Mouse (Mus musculus): ENCODE results near the gene Epha6. TPM values are rescaled to one million over a fixed set of nuclear protein-coding genes. Genes with fewer than 3 reads are reported as not detected.

Epha6 gene
- polyA plus RNA-seq, 1 experiment from 2014 or later = 12.3 TPM

DNA sequence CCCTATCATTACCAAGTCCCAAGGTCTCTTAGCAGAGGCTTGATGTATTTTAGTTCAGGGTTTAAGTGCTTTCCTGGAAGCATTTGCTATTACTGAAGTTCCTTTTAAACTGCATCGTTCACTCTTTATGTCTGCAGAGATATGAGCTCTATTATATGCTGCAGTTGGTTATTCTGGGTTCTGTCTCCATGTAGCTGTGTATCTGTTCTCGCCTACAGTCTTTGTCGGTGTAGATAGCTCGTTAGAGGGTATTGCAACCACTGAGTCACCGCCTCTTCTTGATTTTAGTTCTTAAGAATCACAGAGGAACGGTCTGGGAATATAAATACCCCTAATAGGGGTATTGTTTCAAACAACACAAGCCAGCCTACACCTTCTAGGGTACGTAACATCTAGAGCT, 835.4 kb downstream of the Epha6 start:
- no peak overlapping the region for H3K9ac ChIP-seq
- H3K4me1 ChIP-seq (replicated peaks; ENCODE audit: control insufficient read depth, insufficient read depth, low read length) = no peaks in the 10 kb centered on the region
- no peak overlapping the region for H3K27ac ChIP-seq
- H3K4me2 ChIP-seq (replicated peaks) = no peak overlapping the region
- no peaks in the 10 kb centered on the region for H3K27me3 ChIP-seq (ENCODE audit: control insufficient read depth, insufficient read depth, low read length)
- no peaks in the 10 kb centered on the region for H3K9me3 ChIP-seq (ENCODE audit: control insufficient read depth, low read length)
- no peak overlapping the region for H3K4me3 ChIP-seq (replicated peaks; ENCODE audit: low read length)
- no peak for DNase-seq (ENCODE audit: low spot score)
- no peak for ATAC-seq (ENCODE audit: low FRiP score)
- WGBS = 89% methylated on average over 7 of the region's 7 CpGs
- no peaks in the 10 kb centered on the region for H3K36me3 ChIP-seq (replicated peaks; ENCODE audit: control insufficient read depth, insufficient read depth)

GRCm38 (mm10) chr16:59760875-59761274, 844.5 kb downstream of the Epha6 start:
- no peak for ATAC-seq (ENCODE audit: low FRiP score)
- WGBS = 84% methylated on average over 4 of the region's 4 CpGs
- H3K4me3 ChIP-seq (replicated peaks; ENCODE audit: low read length) = no peak overlapping the region
- no peaks in the 10 kb centered on the region for H3K9me3 ChIP-seq (ENCODE audit: control insufficient read depth, low read length)
- no peaks in the 10 kb centered on the region for H3K4me1 ChIP-seq (replicated peaks; ENCODE audit: control insufficient read depth, insufficient read depth, low read length)
- DNase-seq (ENCODE audit: low spot score) = no peak
- H3K36me3 ChIP-seq (replicated peaks; ENCODE audit: control insufficient read depth, insufficient read depth) = no peaks in the 10 kb centered on the region
- H3K27me3 ChIP-seq (ENCODE audit: control insufficient read depth, insufficient read depth, low read length) = no peaks in the 10 kb centered on the region
- no peak overlapping the region for H3K4me2 ChIP-seq (replicated peaks)
- H3K9ac ChIP-seq = no peak overlapping the region
- H3K27ac ChIP-seq = no peak overlapping the region

DNA sequence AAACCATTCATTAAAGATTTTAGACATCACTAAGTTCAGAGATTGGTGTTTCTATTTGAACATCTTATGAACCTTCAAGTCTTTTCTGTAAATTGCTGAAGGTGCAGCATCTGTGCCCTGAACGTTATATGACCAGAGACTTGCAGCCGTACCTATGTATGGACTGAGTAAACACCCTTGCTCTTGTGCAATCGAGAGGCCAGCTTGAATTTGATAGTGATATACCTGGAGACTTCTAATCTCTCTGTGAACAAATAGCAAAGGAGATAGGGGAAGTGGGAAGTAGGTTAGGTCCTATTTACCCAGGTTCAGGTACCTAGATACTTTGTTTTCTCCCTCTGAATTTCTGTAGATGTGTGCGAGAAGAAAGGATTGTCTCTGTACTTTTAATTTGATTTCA, 854.4 kb downstream of the Epha6 start:
- H3K27me3 ChIP-seq (ENCODE audit: control insufficient read depth, insufficient read depth, low read length) = no peaks in the 10 kb centered on the region
- H3K36me3 ChIP-seq (replicated peaks; ENCODE audit: control insufficient read depth, insufficient read depth) = no peaks in the 10 kb centered on the region
- whole genome bisulfite sequencing = 91% methylated on average over 4 of the region's 4 CpGs
- no peak for ATAC-seq (ENCODE audit: low FRiP score)
- H3K27ac ChIP-seq = no peak overlapping the region
- no peak overlapping the region for H3K9ac ChIP-seq
- DNase-seq (ENCODE audit: low spot score) = no peak
- H3K4me2 ChIP-seq (replicated peaks) = no peak overlapping the region
- H3K4me1 ChIP-seq (replicated peaks; ENCODE audit: control insufficient read depth, insufficient read depth, low read length) = no peaks in the 10 kb centered on the region
- no peak overlapping the region for H3K4me3 ChIP-seq (replicated peaks; ENCODE audit: low read length)
- H3K9me3 ChIP-seq (ENCODE audit: control insufficient read depth, low read length) = no peaks in the 10 kb centered on the region

DNA sequence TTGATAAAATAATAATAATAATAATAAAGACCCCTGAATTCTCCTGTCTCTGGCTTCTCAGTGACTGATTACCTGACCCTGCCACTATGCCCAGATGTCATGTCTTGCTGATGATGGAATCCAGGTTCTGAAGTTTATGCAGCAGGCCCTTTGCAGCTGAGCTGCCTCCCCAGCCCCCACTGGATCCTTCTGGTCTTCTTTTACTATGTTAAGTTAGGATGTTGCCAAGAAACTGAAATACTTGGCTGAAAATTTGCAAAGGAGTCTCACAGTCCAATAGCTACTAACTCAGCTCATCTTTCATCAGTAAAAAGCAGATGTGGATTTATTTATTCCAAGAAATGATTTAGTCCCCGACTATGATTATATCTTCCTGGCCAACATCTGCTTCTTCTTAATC, 861.7 kb downstream of the Epha6 start:
- no peaks in the 10 kb centered on the region for H3K27me3 ChIP-seq (ENCODE audit: control insufficient read depth, insufficient read depth, low read length)
- H3K4me2 ChIP-seq (replicated peaks) = no peak overlapping the region
- no peak for DNase-seq (ENCODE audit: low spot score)
- no peaks in the 10 kb centered on the region for H3K4me1 ChIP-seq (replicated peaks; ENCODE audit: control insufficient read depth, insufficient read depth, low read length)
- no peak for ATAC-seq (ENCODE audit: low FRiP score)
- 90% methylated on average over 1 of the region's 1 CpGs for WGBS
- H3K27ac ChIP-seq = no peak overlapping the region
- H3K36me3 ChIP-seq (replicated peaks; ENCODE audit: control insufficient read depth, insufficient read depth) = no peaks in the 10 kb centered on the region
- H3K9ac ChIP-seq = no peak overlapping the region
- H3K4me3 ChIP-seq (replicated peaks; ENCODE audit: low read length) = no peak overlapping the region
- H3K9me3 ChIP-seq (ENCODE audit: control insufficient read depth, low read length) = no peaks in the 10 kb centered on the region

DNA sequence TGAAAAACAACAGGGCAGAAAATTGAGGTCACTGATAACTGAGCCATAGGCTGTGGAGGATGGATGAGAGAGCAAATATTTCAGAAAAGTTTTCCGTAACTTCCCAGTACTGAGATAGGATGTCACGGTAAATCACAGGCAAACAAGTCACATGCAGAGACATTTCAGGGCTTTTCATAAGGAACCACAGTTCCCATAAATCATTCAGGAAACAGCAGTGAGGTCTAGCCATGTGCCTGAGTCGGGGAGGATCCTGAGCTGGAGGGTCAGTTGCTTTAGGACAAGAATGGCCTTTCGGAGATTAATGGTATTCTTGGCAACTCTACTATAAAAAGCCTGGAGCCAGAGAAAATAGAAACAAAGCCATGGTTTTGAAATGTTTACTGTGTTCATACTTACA, 889.8 kb downstream of the Epha6 start:
- WGBS = 75% methylated on average over 4 of the region's 4 CpGs
- Histone ChIP-seq H3K9me3 (ENCODE audit: control insufficient read depth, low read length) (no peaks in the 10 kb centered on the region), H3K4me1 (replicated peaks; ENCODE audit: control insufficient read depth, insufficient read depth, low read length) (no peaks in the 10 kb centered on the region), H3K4me2 (replicated peaks) (no peak overlapping the region), H3K27me3 (ENCODE audit: control insufficient read depth, insufficient read depth, low read length) (no peaks in the 10 kb centered on the region), H3K9ac (no peak overlapping the region), H3K27ac (no peak overlapping the region), H3K36me3 (replicated peaks; ENCODE audit: control insufficient read depth, insufficient read depth) (no peaks in the 10 kb centered on the region), H3K4me3 (replicated peaks; ENCODE audit: low read length) (no peak overlapping the region)
- ATAC-seq (ENCODE audit: low FRiP score) = no peak
- no peak for DNase-seq (ENCODE audit: low spot score)

GRCm38 (mm10) chr16:59693230-59693629, 912.1 kb downstream of the Epha6 start:
- no peak for ATAC-seq (ENCODE audit: low FRiP score)
- H3K9me3 ChIP-seq (ENCODE audit: control insufficient read depth, low read length) = no peaks in the 10 kb centered on the region

DNA sequence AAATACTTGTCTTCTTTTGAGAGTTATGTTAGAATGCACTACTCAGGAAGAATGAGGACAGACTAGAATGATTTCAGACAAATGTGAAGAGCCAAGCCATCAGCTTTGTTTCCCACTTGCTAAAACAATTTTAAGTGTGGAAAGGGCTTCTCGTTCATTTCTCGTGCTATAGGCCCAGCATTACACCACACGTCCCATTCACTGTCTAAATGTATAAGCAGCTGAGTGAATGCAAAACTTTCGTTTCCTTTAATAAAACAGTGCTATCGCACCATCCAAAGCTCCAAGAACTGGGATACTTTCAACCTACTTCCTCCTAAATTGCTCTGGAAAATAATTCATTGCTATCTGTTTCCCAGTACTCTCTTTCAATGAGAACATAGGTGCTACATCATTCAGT, 916.2 kb downstream of the Epha6 start:
- Histone ChIP-seq H3K4me2 (replicated peaks) (no peak overlapping the region), H3K4me3 (replicated peaks; ENCODE audit: low read length) (no peak overlapping the region), H3K27me3 (ENCODE audit: control insufficient read depth, insufficient read depth, low read length) (no peaks in the 10 kb centered on the region), H3K27ac (no peak overlapping the region), H3K36me3 (replicated peaks; ENCODE audit: control insufficient read depth, insufficient read depth) (no peaks in the 10 kb centered on the region), H3K4me1 (replicated peaks; ENCODE audit: control insufficient read depth, insufficient read depth, low read length) (no peaks in the 10 kb centered on the region), H3K9me3 (ENCODE audit: control insufficient read depth, low read length) (no peaks in the 10 kb centered on the region), H3K9ac (no peak overlapping the region)
- 90% methylated on average over 5 of the region's 5 CpGs for WGBS
- DNase-seq (ENCODE audit: low spot score) (no peak), ATAC-seq (ENCODE audit: low FRiP score) (no peak)

More at GRCm38 (mm10) chr16:59693230-59693629, 912.1 kb downstream of the Epha6 start:
- Histone ChIP-seq H3K4me3 (replicated peaks; ENCODE audit: low read length) (no peak overlapping the region), H3K27me3 (ENCODE audit: control insufficient read depth, insufficient read depth, low read length) (no peaks in the 10 kb centered on the region), H3K4me1 (replicated peaks; ENCODE audit: control insufficient read depth, insufficient read depth, low read length) (no peaks in the 10 kb centered on the region), H3K36me3 (replicated peaks; ENCODE audit: control insufficient read depth, insufficient read depth) (no peaks in the 10 kb centered on the region), H3K27ac (no peak overlapping the region), H3K9ac (no peak overlapping the region), H3K4me2 (replicated peaks) (no peak overlapping the region)
- DNase-seq (ENCODE audit: low spot score) = no peak
- 87% methylated on average over 7 of the region's 7 CpGs for WGBS

- 77% methylated on average over 5 of the region's 5 CpGs for WGBS
- ATAC-seq (ENCODE audit: low FRiP score) (no peak), DNase-seq (ENCODE audit: low spot score) (no peak)
- no peaks in the 10 kb centered on the region for H3K27me3 ChIP-seq (ENCODE audit: control insufficient read depth, insufficient read depth, low read length)
- no peaks in the 10 kb centered on the region for H3K9me3 ChIP-seq (ENCODE audit: control insufficient read depth, low read length)
- H3K4me3 ChIP-seq (replicated peaks; ENCODE audit: low read length) = no peak overlapping the region
- H3K9ac ChIP-seq = no peak overlapping the region
- H3K4me1 ChIP-seq (replicated peaks; ENCODE audit: control insufficient read depth, insufficient read depth, low read length) = no peaks in the 10 kb centered on the region
- H3K27ac ChIP-seq = no peak overlapping the region
- no peak overlapping the region for H3K4me2 ChIP-seq (replicated peaks)
- no peaks in the 10 kb centered on the region for H3K36me3 ChIP-seq (replicated peaks; ENCODE audit: control insufficient read depth, insufficient read depth)
Measured at GRCm38 (mm10) chr16:59685135-59685534, 920.2 kb downstream of the Epha6 start.

DNA sequence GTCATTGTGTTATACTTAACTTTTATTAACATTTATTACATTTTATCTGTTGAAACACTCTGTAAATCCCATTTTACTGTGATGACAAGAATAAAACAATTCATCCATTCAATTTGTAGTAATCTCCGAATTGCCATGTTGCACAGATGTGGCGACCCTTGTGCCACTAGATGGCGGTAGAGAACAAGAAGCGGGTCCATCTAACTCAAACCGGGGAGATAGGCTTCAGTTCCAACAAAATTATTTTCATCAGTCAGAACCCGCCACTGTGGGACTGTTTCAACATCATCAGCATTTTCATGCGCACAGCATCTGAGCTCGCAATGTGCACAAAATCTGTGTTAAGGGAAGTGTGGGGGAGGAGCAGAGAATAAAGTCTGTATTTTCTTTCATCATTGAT, 921.9 kb downstream of the Epha6 start:
- peak; percentile 93 for ATAC-seq (ENCODE audit: low FRiP score)
- no peaks in the 10 kb centered on the region for H3K27me3 ChIP-seq (ENCODE audit: control insufficient read depth, insufficient read depth, low read length)
- 5% methylated on average over 8 of the region's 8 CpGs for WGBS

GRCm38 (mm10) chr16:59682216-59682891, 923.0 kb downstream of the Epha6 start:
- no peaks in the 10 kb centered on the region for H3K36me3 ChIP-seq (replicated peaks; ENCODE audit: control insufficient read depth, insufficient read depth)
- no peak for ATAC-seq (ENCODE audit: low FRiP score)
- no peak overlapping the region for H3K4me2 ChIP-seq (replicated peaks)
- no peaks in the 10 kb centered on the region for H3K27me3 ChIP-seq (ENCODE audit: control insufficient read depth, insufficient read depth, low read length)
- H3K27ac ChIP-seq = no peak overlapping the region
- DNase-seq (ENCODE audit: low spot score) = no peak
- H3K4me3 ChIP-seq (replicated peaks; ENCODE audit: low read length) = no peak overlapping the region
- H3K4me1 ChIP-seq (replicated peaks; ENCODE audit: control insufficient read depth, insufficient read depth, low read length) = no peaks in the 10 kb centered on the region
- H3K9me3 ChIP-seq (ENCODE audit: control insufficient read depth, low read length) = no peaks in the 10 kb centered on the region
- H3K9ac ChIP-seq = no peak overlapping the region
- WGBS = 88% methylated on average over 8 of the region's 8 CpGs

More for the DNA sequence above, 921.9 kb downstream of the Epha6 start:
- Histone ChIP-seq H3K4me3 (replicated peaks; ENCODE audit: low read length) (no peak overlapping the region), H3K9ac (no peak overlapping the region), H3K9me3 (ENCODE audit: control insufficient read depth, low read length) (no peaks in the 10 kb centered on the region), H3K36me3 (replicated peaks; ENCODE audit: control insufficient read depth, insufficient read depth) (no peaks in the 10 kb centered on the region), H3K27ac (no peak overlapping the region), H3K4me1 (replicated peaks; ENCODE audit: control insufficient read depth, insufficient read depth, low read length) (no peaks in the 10 kb centered on the region), H3K4me2 (replicated peaks) (peak overlapping the region; percentile 27)
- peak; percentile 97 for DNase-seq (ENCODE audit: low spot score)
